Mouse (Mus musculus): ENCODE data around the gene Clec16a. TPM values are rescaled to one million over a fixed set of nuclear protein-coding genes. Genes with fewer than 3 reads are reported as not detected.

The Clec16a gene
- polyA plus RNA-seq, 1 experiment from 2014 or later: 34.7 TPM

Other genes starting within 250 kb of the Clec16a start
- 18.5 and 19.6 TPM in 2 replicates for gene Emp2, start 231.4 kb upstream of the Clec16a start, polyA plus RNA-seq (2015; fragmentation: Nextera tagmentation; extraction: Ambion mirVana)
- 0.91 and 1.1 TPM in 2 replicates for gene Tekt5, start 149.8 kb upstream of the Clec16a start, polyA plus RNA-seq (2015; fragmentation: Nextera tagmentation; extraction: Ambion mirVana)
- 68.3 and 70.7 TPM in 2 replicates for gene Nubp1, start 133.4 kb upstream of the Clec16a start, polyA plus RNA-seq (2015; fragmentation: Nextera tagmentation; extraction: Ambion mirVana)
- gene Tvp23a, start 98.0 kb upstream of the Clec16a start, polyA plus RNA-seq (2015; fragmentation: Nextera tagmentation; extraction: Ambion mirVana): 12.7 and 15.8 TPM in 2 replicates
- gene Ciita, start 65.3 kb upstream of the Clec16a start, polyA plus RNA-seq (2015; fragmentation: Nextera tagmentation; extraction: Ambion mirVana): 0.49 and 1.0 TPM in 2 replicates
- gene Dexi, start 2.3 kb upstream of the Clec16a start, polyA plus RNA-seq (2015; fragmentation: Nextera tagmentation; extraction: Ambion mirVana): 18.4 and 18.5 TPM in 2 replicates
- gene Socs1, start 240.2 kb downstream of the Clec16a start, polyA plus RNA-seq (2015; fragmentation: Nextera tagmentation; extraction: Ambion mirVana): 6.9 and 7.8 TPM in 2 replicates
- gene Tnp2, start 243.3 kb downstream of the Clec16a start, polyA plus RNA-seq (2015; fragmentation: Nextera tagmentation; extraction: Ambion mirVana): not detected in 2 replicates
- not detected in 2 replicates for gene Prm3, start 245.6 kb downstream of the Clec16a start, polyA plus RNA-seq (2015; fragmentation: Nextera tagmentation; extraction: Ambion mirVana)

Measured in kidney, embryonic 15.5 days (tissue).